Mouse (Mus musculus): Measurements from ENCODE around the gene Csrp2.

Csrp2 gene

GRCm38 (mm10) chr10:110919531-110920343 lies at the start of gene Csrp2:
Csrp2 (plus strand) TSS chr10:110919789.
- peak; percentile 59 to 61 for DNase-seq (ENCODE audit: low spot score in 2 of 2)

- DNase-seq (ENCODE audit: low spot score in 2 of 2): peak in 1 of 2 experiments; percentile 1
Observed at GRCm38 (mm10) chr10:110874853-110875252, 44.7 kb upstream of the Csrp2 start.

- no peak for DNase-seq (ENCODE audit: low spot score in 2 of 2)
Observed at GRCm38 (mm10) chr10:110876956-110877355, 42.6 kb upstream of the Csrp2 start.

- DNase-seq (ENCODE audit: low spot score in 2 of 2): no peak
Observed at GRCm38 (mm10) chr10:110877851-110878250, 41.7 kb upstream of the Csrp2 start.

GRCm38 (mm10) chr10:110878641-110879040 lies 40.9 kb upstream of the Csrp2 start:
- DNase-seq (ENCODE audit: low spot score in 2 of 2): no peak

GRCm38 (mm10) chr10:110879426-110880066 lies 40.0 kb upstream of the Csrp2 start:
- no peak for DNase-seq (ENCODE audit: low spot score in 2 of 2)

- no peak for DNase-seq (ENCODE audit: low spot score in 2 of 2)
Observed at GRCm38 (mm10) chr10:110881346-110881745, 38.2 kb upstream of the Csrp2 start.

- no peak for DNase-seq (ENCODE audit: low spot score in 2 of 2)
Observed at GRCm38 (mm10) chr10:110882701-110883100, 36.9 kb upstream of the Csrp2 start.

GRCm38 (mm10) chr10:110890656-110891272 lies 28.8 kb upstream of the Csrp2 start:
- no peak for DNase-seq (ENCODE audit: low spot score in 2 of 2)

- no peak for DNase-seq (ENCODE audit: low spot score in 2 of 2)
Observed at GRCm38 (mm10) chr10:110899744-110900501, 19.7 kb upstream of the Csrp2 start.

GRCm38 (mm10) chr10:110903862-110904261 lies 15.7 kb upstream of the Csrp2 start:
- no peak for DNase-seq (ENCODE audit: low spot score in 2 of 2)

GRCm38 (mm10) chr10:110916666-110917344 lies 2.8 kb upstream of the Csrp2 start:
- no peak for DNase-seq (ENCODE audit: low spot score in 2 of 2)

- DNase-seq (ENCODE audit: low spot score in 2 of 2): no peak
Observed at GRCm38 (mm10) chr10:110917521-110917920, 2.1 kb upstream of the Csrp2 start.

- DNase-seq (ENCODE audit: low spot score in 2 of 2): no peak
Observed at GRCm38 (mm10) chr10:110918414-110919391, 886 bp upstream of the Csrp2 start.

- no peak for DNase-seq (ENCODE audit: low spot score in 2 of 2)
Observed at GRCm38 (mm10) chr10:110920368-110920950, 870 bp downstream of the Csrp2 start.

GRCm38 (mm10) chr10:110921890-110922289 lies 2.3 kb downstream of the Csrp2 start:
- DNase-seq (ENCODE audit: low spot score in 2 of 2): no peak

GRCm38 (mm10) chr10:110922612-110923011 lies 3.0 kb downstream of the Csrp2 start:
- no peak for DNase-seq (ENCODE audit: low spot score in 2 of 2)

- DNase-seq (ENCODE audit: low spot score in 2 of 2): no peak
Observed at GRCm38 (mm10) chr10:110927491-110927890, 7.9 kb downstream of the Csrp2 start.

GRCm38 (mm10) chr10:110929756-110930155 lies 10.2 kb downstream of the Csrp2 start:
- DNase-seq (ENCODE audit: low spot score in 2 of 2): no peak

All from frontal cortex, postnatal 36 days (tissue).